Mouse (Mus musculus) right cerebral cortex, adult 2 months (tissue): ENCODE data around the gene Actl7b.

ENCODE experiments used
- DNase-seq, 2 experiments: peaks; one replicate each; pipeline ENCODE4 v3.0.0; 2021 to 2022; ENCODE audit warnings: low spot score in 2 of 2

The Actl7b gene

DNA sequence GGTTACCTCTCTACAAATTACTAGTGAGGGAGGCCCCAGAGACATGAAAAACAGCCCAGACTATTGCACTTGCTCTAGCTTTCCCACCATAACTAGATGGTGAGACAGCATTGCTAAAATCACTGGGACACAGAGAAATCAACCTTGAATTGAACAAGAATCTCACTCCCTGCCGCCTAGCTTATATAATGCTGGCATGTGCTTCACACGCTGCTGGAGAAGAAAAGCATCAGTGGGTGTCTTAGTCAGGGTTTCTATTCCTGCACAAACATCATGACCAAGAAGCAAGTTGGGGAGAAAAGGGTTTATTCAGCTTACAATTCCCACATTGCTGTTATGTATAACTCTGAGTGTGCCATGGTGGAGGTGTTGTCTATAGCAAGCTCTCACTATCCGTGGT is 28.1 kb downstream of the Actl7b start:
- peak; percentile 55 to 63 for DNase-seq

DNA sequence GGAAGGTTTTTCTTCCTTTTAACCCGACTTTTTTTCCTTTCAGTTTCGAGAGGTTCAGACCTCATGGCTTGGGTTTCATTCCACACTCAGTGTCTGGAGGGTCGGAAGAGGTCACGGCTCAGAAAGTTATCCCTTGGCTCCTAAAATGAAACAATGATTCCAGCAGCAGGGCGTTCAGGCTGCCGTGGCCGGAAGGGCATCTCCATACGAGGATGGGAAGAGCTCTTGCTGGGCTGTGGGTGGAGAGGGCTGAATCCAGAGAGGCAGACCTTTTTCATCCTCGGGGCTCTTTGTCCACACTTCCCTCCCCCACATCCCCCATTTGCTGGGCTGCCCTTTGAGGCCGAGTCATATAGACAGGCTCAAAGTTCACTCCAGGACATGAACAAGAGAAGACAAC is 39.0 kb downstream of the Actl7b start:
- DNase-seq = no peak

DNA sequence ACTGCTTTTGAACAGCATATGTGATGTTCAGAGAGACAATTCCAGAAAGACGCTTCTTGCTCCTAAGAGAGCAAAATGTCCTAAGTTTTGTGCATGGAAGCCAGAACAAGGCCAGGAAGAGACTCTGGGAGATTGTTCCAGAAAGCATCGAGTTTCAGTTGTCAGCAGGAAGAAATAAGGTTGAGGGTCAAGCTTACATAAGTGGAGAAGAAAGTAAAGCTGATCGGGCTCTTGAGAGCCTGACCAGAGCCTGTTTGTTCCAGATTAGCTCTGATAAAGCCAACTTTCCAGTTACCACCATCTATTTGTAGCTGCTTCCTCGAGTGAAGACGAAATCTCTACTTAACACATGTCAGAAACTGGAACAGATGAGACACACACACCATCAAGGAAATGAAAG is 42.6 kb downstream of the Actl7b start:
- no peak for DNase-seq

DNA sequence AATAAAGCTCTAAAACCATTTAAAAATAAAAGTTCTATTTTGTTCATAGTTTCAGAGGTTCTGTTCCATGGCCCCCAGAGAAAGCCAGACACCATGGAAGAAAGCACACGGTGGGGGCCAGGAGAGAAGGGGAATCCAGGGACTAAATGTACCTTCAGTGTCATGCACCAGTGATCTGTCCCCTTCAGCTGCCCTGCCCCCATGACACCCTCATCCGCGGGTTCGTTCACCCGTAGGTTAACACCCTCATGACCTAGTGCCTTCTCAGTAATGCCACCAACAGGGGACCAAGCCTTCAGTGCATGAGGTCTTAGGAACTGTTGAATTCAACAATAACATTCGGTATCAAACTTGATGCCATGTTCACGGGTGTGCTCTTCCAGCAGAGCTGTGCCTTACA is 44.8 kb downstream of the Actl7b start:
- no peak for DNase-seq
